Mouse (Mus musculus) frontal cortex, postnatal 14 days (tissue): ENCODE data around the gene Crygd.

Source experiments
- DNase-seq, 2 experiments: peaks; one replicate each; pipeline ENCODE4 v3.0.0; 2022; ENCODE audit warnings: low spot score in 2 of 2

The Crygd gene

GRCm38 (mm10) chr1:65043433-65043832 lies 19.8 kb downstream of the Crygd start:
- no peak for DNase-seq

- no peak for DNase-seq
Measured at GRCm38 (mm10) chr1:65041837-65042236, 21.4 kb downstream of the Crygd start.

DNA sequence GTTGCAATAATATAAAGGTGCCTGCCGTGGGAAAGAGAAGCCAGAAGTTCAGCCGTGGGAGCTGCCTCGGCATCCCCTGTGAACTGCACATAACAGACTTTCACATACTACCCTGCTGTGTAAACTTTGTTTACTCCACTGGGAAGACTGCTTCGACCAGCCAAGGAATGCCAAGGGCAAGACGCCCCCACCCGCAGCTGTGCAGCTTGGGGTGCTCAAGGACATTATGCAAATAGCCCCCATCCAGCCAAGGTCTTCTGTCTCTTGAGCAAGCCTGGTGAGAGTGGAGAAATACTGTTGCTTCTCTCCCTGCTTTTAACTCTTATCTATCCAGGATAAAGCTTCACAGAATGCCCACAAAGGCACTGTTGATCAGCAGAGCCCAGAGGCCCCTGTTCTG lies 22.4 kb downstream of the Crygd start:
- DNase-seq: no peak

GRCm38 (mm10) chr1:65039679-65040078 lies 23.6 kb downstream of the Crygd start:
- no peak for DNase-seq

DNA sequence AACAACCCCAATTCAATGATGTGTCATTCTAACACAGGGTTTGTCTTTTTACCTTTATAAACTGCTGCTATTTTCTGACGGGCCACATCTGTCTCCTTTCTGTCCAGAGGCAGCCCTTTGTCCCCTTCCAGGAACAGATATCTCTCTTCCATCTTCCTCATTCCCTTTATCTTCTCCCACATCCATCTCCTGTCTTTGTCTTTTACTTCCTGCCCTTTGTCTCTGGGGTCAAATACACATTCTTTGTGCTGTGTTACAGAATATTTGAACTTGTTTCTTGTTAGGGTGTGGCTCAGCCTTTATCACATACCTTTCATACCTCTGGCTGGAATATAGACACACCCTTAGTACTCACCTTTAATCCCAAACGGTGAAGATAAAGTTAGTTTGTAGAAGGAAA lies 25.7 kb downstream of the Crygd start:
- DNase-seq: no peak

DNA sequence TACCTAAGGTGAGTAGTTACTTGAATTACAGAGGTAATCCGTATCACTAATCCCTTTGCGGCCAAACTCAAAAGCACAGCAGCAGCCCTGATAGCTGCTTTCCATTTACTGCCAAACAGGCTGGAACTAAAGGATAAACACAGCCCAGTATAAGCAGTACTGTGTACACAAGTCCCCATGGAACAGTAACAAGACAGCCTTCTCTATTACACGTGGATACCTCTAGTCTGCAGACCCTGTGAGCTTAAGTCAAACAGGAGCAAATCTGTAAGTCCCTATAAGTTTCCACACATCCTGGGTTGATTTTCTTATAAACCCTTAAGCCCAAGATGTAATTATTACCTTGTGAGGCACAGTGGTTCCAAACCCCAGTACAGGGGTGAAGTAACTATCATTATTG lies 27.7 kb downstream of the Crygd start:
- no peak for DNase-seq

GRCm38 (mm10) chr1:65032641-65033040 lies 30.6 kb downstream of the Crygd start, which contains the start of gene Akr1cl:
TSS of gene Akr1cl (minus strand) at chr1:65032759.
- DNase-seq: no peak

- no peak for DNase-seq
Measured at GRCm38 (mm10) chr1:65028206-65028605, 35.0 kb downstream of the Crygd start.

- DNase-seq: no peak
Measured at GRCm38 (mm10) chr1:65012726-65013125, 50.5 kb downstream of the Crygd start.
